Mouse (Mus musculus) bone marrow, adult 2 months (tissue): ENCODE results near the gene Icos.

Experiments
- CTCF ChIP-seq: fragments of 200-500 bp; IDR thresholded peaks from 2 replicates; pipeline ENCODE4 v1.5.1; 2011; ENCODE audit warnings: low read length, control low read depth; ENCODE audit not compliant: control insufficient read depth, insufficient read depth
- POLR2A ChIP-seq: fragments of 200-500 bp; IDR thresholded peaks from 2 replicates; pipeline ENCODE4 v1.6.1; 2011; ENCODE audit warnings: low read depth, mild to moderate bottlenecking, control low read depth, low read length, borderline replicate concordance; ENCODE audit not compliant: control insufficient read depth

DNA sequence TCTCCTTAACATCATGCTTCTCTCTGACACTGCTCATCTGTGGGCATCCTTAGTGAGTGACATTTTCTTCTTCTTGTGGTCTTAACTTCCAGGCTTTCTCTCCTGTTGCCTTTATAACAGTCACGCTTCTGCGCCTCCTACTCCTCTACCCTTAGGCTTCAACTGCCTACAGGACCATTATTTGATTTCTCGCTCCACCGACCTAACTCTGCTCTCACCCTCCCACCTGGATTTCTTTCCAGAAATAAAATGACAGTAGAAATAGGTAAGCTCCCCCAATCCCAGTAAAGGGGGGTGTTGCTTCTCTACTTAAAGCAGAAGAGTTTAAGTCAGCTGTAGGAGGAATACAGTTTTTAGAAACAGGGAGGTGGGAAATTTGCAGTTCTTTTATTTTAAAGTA, 62.7 kb downstream of the Icos start:
- TF ChIP-seq POLR2A (no peak), CTCF (no peak)
